Mouse (Mus musculus) MEL (cell line): ENCODE results near the gene Arrdc1. TPM values are rescaled to one million over a fixed set of nuclear protein-coding genes. Genes with fewer than 3 reads are reported as not detected.
"Not testable (repeated sequence)": the region's sequence is repeated elsewhere in the genome, so short reads cannot be mapped to it uniquely, and the experiment has no call there.

ENCODE experiments used
- DNase-seq: peaks from one replicate; pipeline ENCODE4 v3.0.0; 2011; ENCODE audit warnings: low read depth, low spot score
- H3K27ac ChIP-seq: 2 replicates; pipeline ENCODE4 v1.5.1; 2012; ENCODE audit warnings: low read depth, mild to moderate bottlenecking, control low read depth, low read length, moderate library complexity; ENCODE audit not compliant: control insufficient read depth
- H3K27me3 ChIP-seq, 2 experiments: fragments of 150-350 bp in 1 of 2; sonication (generic) in 1 of 2; 2 replicates each; pipeline ENCODE4 v1.6.1; 2012; ENCODE audit warnings: low read length in 2 of 2, mild to moderate bottlenecking in 2 of 2, improper control_type of control experiment in 1 of 2, moderate library complexity in 1 of 2; ENCODE audit not compliant: insufficient read depth in 2 of 2, control insufficient read depth in 1 of 2
- H3K36me3 ChIP-seq, 2 experiments: 2 replicates each; pipeline ENCODE4 v1.6.1; 2012 to 2014; ENCODE audit warnings: low read length in 2 of 2, improper control_type of control experiment in 1 of 2, inconsistent platforms in 1 of 2, mild to moderate bottlenecking in 1 of 2; ENCODE audit not compliant: insufficient read depth in 2 of 2, control insufficient read depth in 1 of 2
- H3K4me1 ChIP-seq, 2 experiments: fragments of 150-350 bp in 1 of 2; sonication (generic) in 1 of 2; 2 replicates each; pipeline ENCODE4 v1.6.1; 2012; ENCODE audit warnings: low read length in 2 of 2, improper control_type of control experiment in 1 of 2, mild to moderate bottlenecking in 1 of 2; ENCODE audit not compliant: insufficient read depth in 2 of 2, control insufficient read depth in 1 of 2
- H3K4me3 ChIP-seq, 2 experiments: fragments of 150-350 bp in 1 of 2; sonication (generic) in 1 of 2; 2 replicates each; pipeline ENCODE4 v1.5.1; 2012; ENCODE audit warnings: low read depth in 2 of 2, low read length in 2 of 2, mild to moderate bottlenecking in 2 of 2, moderate library complexity in 2 of 2, control low read depth in 1 of 2, improper control_type of control experiment in 1 of 2; ENCODE audit not compliant: control insufficient read depth in 1 of 2, insufficient read depth in 1 of 2
- H3K79me2 ChIP-seq: 2 replicates; pipeline ENCODE4 v1.6.1; 2012; ENCODE audit warnings: mild to moderate bottlenecking, low read length, moderate library complexity; ENCODE audit not compliant: control insufficient read depth, poor library complexity, insufficient read depth
- H3K9ac ChIP-seq: 2 replicates; pipeline ENCODE4 v1.6.1; 2012; ENCODE audit warnings: low read depth, mild to moderate bottlenecking, control low read depth, low read length, moderate library complexity; ENCODE audit not compliant: control insufficient read depth, poor library complexity, severe bottlenecking
- H3K9me3 ChIP-seq: fragments of 150-350 bp; sonication (generic); replicated peaks from 2 replicates; pipeline ENCODE4 v1.6.1; 2012; ENCODE audit warnings: mild to moderate bottlenecking, low read length, improper control_type of control experiment, moderate library complexity; ENCODE audit not compliant: insufficient read depth
- BHLHE40 ChIP-seq: IDR thresholded peaks from 2 replicates; pipeline ENCODE4 v1.6.1; 2012; ENCODE audit warnings: low read depth, mild to moderate bottlenecking, inconsistent platforms, low read length, improper control_type of control experiment, borderline replicate concordance
- CHD1 ChIP-seq: IDR thresholded peaks from 2 replicates; pipeline ENCODE4 v1.6.1; 2012; ENCODE audit warnings: low read depth, mild to moderate bottlenecking, inconsistent platforms, low read length, improper control_type of control experiment
- CHD2 ChIP-seq: IDR thresholded peaks from 2 replicates; pipeline ENCODE4 v1.6.1; 2011; ENCODE audit warnings: low read length, improper control_type of control experiment
- CTCF ChIP-seq, 3 experiments: IDR thresholded peaks in 2 of 3; conservative IDR thresholded peaks in 1 of 3; 2 replicates each; pipeline ENCODE4 v1.5.1; 2011 to 2012; ENCODE audit warnings: low read length in 3 of 3, low read depth in 2 of 3, mild to moderate bottlenecking in 2 of 3, improper control_type of control experiment in 1 of 3, inconsistent platforms in 1 of 3, mixed read lengths in 1 of 3, moderate library complexity in 1 of 3; ENCODE audit not compliant: control insufficient read depth in 1 of 3, insufficient read depth in 1 of 3, poor library complexity in 1 of 3, severe bottlenecking in 1 of 3
- E2F4 ChIP-seq: IDR thresholded peaks from 2 replicates; pipeline ENCODE4 v1.6.1; 2011; ENCODE audit warnings: low read depth, low read length, improper control_type of control experiment, borderline replicate concordance
- ETS1 ChIP-seq: IDR thresholded peaks from 2 replicates; pipeline ENCODE4 v1.6.1; 2012; ENCODE audit warnings: low read depth, mild to moderate bottlenecking, inconsistent platforms, low read length, improper control_type of control experiment, moderate library complexity
- GATA1 ChIP-seq: IDR thresholded peaks from 2 replicates; pipeline ENCODE4 v1.6.1; 2011; ENCODE audit warnings: low read depth, low read length, improper control_type of control experiment
- HCFC1 ChIP-seq: IDR thresholded peaks from 2 replicates; pipeline ENCODE4 v1.6.1; 2012; ENCODE audit warnings: low read depth, mild to moderate bottlenecking, inconsistent platforms, low read length, improper control_type of control experiment, moderate library complexity
- JUND ChIP-seq: IDR thresholded peaks from 2 replicates; pipeline ENCODE4 v1.6.1; 2011; ENCODE audit warnings: low read depth, mild to moderate bottlenecking, improper control_type of control experiment, low read length
- KAT2A ChIP-seq: conservative IDR thresholded peaks from 2 replicates; pipeline ENCODE4 v1.6.1; 2012; ENCODE audit warnings: low read depth, low read length, improper control_type of control experiment, inconsistent platforms
- MAZ ChIP-seq: IDR thresholded peaks from 2 replicates; pipeline ENCODE4 v1.6.1; 2012; ENCODE audit warnings: low read depth, mild to moderate bottlenecking, inconsistent platforms, low read length, improper control_type of control experiment
- MXI1 ChIP-seq: IDR thresholded peaks from 2 replicates; pipeline ENCODE4 v1.6.1; 2011; ENCODE audit warnings: mild to moderate bottlenecking, low read depth, low read length, improper control_type of control experiment
- MYC ChIP-seq: IDR thresholded peaks from 2 replicates; pipeline ENCODE4 v1.6.1; 2011; ENCODE audit warnings: low read depth, mild to moderate bottlenecking, low read length, improper control_type of control experiment, moderate library complexity
- RAD21 ChIP-seq: IDR thresholded peaks from 2 replicates; pipeline ENCODE4 v1.6.1; 2011; ENCODE audit warnings: mild to moderate bottlenecking, low read depth, low read length, improper control_type of control experiment
- RCOR1 ChIP-seq: IDR thresholded peaks from 2 replicates; pipeline ENCODE4 v1.6.1; 2012; ENCODE audit warnings: low read depth, mild to moderate bottlenecking, inconsistent platforms, low read length, improper control_type of control experiment
- SMC3 ChIP-seq: IDR thresholded peaks from 2 replicates; pipeline ENCODE4 v1.6.1; 2011; ENCODE audit warnings: low read depth, low read length, improper control_type of control experiment
- TCF12 ChIP-seq: IDR thresholded peaks from 2 replicates; pipeline ENCODE4 v1.6.1; 2014; ENCODE audit warnings: low read depth, mild to moderate bottlenecking, inconsistent platforms, low read length, improper control_type of control experiment, moderate library complexity
- UBTF ChIP-seq: IDR thresholded peaks from 2 replicates; pipeline ENCODE4 v1.6.1; 2012; ENCODE audit warnings: low read depth, mild to moderate bottlenecking, inconsistent platforms, low read length, improper control_type of control experiment, moderate library complexity, borderline replicate concordance; ENCODE audit not compliant: insufficient read depth
- USF1 ChIP-seq: IDR thresholded peaks from 2 replicates; pipeline ENCODE4 v1.6.1; 2014; ENCODE audit warnings: low read depth, mild to moderate bottlenecking, inconsistent platforms, low read length, improper control_type of control experiment, moderate library complexity
- USF2 ChIP-seq, 2 experiments: IDR thresholded peaks; 2 replicates each; pipeline ENCODE4 v1.6.1; 2011 to 2012; ENCODE audit warnings: improper control_type of control experiment in 2 of 2, low read length in 2 of 2, borderline replicate concordance in 1 of 2, inconsistent platforms in 1 of 2, low read depth in 1 of 2, mild to moderate bottlenecking in 1 of 2; ENCODE audit not compliant: insufficient read depth in 1 of 2
- ZC3H11A ChIP-seq: IDR thresholded peaks from 2 replicates; pipeline ENCODE4 v1.6.1; 2012; ENCODE audit warnings: low read depth, mild to moderate bottlenecking, inconsistent platforms, low read length, improper control_type of control experiment
- ZKSCAN1 ChIP-seq: IDR thresholded peaks from 2 replicates; pipeline ENCODE4 v1.6.1; 2012; ENCODE audit warnings: low read depth, mild to moderate bottlenecking, inconsistent platforms, low read length, improper control_type of control experiment, moderate library complexity
- polyA plus RNA-seq, 2 experiments: library from polyadenylated mRNA; stranded (reverse) in 1 of 2; unstranded in 1 of 2; fragments of >175 nt in 1 of 2; fragments of >200 nt in 1 of 2; gene quantifications; 2 replicates each; pipeline versions ENCODE4 v1.2.1 to v1.2.4; 2012; ENCODE audit warnings: low replicate concordance in 2 of 2, low read depth in 1 of 2; ENCODE audit not compliant: insufficient read length in 2 of 2, insufficient read depth in 1 of 2, missing spikeins in 1 of 2
- total RNA-seq: library from RNA; depleted of rRNA; stranded (reverse); fragments of 300-350 nt; gene quantifications from 2 replicates; pipeline ENCODE4 v1.2.3, GENCODE M21; 2012

The Arrdc1 gene
- total and polyA plus RNA-seq, 3 experiments, result 20.2 to 49.0 TPM; not detected in 1

DNA sequence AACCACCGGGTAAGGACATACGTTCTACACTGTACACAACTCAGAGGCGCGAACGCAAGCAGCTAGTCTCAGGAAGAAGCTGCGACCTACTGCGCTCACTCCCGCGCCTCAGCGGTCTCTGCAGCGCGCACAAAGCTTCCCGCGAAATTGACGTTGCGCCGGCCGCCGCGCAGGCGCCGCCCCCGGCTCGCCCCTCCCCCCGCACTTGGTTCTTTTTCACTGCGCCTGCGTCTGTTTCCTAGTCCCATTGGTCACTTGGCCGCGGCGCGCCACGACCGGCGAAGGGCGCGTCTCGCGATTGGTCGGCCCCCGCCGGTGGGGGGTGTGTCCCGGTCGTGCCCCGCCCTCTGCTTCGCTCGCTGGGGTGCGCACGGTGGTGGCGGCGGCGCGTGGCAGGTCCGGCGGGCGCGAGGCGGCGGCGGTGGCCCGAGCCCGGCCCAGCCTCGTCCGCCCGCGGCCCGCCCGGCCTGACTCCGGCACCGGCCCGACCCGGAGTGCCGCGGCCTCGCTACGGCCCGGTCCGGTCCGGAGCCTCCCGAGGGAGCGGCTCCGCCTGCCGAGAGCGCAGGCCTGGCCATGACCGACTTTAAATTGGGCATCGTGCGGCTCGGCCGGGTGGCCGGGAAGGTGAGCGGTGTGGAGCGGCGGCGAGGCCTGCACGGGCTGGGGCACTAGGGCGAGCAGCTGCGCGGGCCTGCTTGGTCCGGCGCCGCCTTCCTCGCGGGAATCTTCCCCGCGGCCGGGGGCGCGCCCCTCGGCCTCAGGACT is 14.6 kb upstream of the Arrdc1 start, which contains the start of gene Zmynd19 (continued):
- TF ChIP-seq MYC (no peak; the same call in 1 of the 2 replicates), ZKSCAN1 (no peak), MXI1 (peak; percentile 86)

DNA sequence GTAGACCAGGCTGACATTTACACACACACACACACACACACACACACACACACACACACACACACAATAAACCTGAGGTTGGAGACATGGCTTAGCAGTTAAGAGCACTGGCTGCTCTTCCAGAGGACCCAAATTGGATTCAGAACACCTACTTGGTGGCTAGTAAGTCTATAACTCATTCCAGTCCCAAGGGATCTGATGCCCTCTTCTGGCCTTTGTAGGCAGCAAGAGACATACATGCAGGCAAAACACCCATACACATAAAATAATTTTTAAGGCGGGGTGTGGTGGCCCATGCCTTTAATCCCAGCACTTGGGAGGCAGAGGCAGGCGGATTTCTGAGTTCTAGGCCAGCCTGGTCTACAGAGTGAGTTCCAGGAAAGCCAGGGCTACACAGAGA is 9.3 kb upstream of the Arrdc1 start:
- H3K9ac ChIP-seq, H3K27me3 ChIP-seq, H3K4me3 ChIP-seq, H3K9me3 ChIP-seq, H3K36me3 ChIP-seq, H3K79me2 ChIP-seq, H3K27ac ChIP-seq, H3K4me1 ChIP-seq: not testable (repeated sequence)
- DNase-seq, result peak; percentile 67
- TF ChIP-seq SMC3 (peak; percentile 51), CTCF (IDR thresholded peaks at IDR 0.05 in 2 of 3, conservative IDR thresholded peaks at IDR 0.05 in 1 of 3; ENCODE audit: control insufficient read depth in 1 of 3, insufficient read depth in 1 of 3, low read depth in 2 of 3, low read length in 3 of 3, poor library complexity in 1 of 3, severe bottlenecking in 1 of 3) (peak; percentile 26 to 59 (median 36); a peak in 4 of 6 replicates), ZC3H11A (peak; percentile 31; the same call in 1 of the 2 replicates), RAD21 (peak; percentile 60)

DNA sequence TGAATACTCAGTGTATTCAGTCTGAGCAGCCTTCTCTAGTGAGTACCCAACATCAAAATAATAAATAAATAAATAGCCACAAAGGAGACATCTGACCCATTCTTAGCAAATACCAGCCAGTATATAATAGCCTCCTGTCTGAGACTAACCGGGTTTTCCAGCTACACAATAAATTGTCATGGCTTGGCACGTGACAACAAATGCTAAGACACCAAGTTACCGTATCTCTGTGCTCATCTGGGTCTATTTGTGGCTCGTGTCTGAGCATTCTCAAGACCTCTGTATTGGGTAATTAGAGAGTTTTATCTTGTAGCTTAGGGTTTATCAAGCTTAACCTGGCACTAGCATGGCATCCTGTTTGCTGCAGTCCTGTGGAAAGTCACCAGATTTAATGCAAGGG is 7.0 kb upstream of the Arrdc1 start:
- DNase-seq, result no peak
- H3K4me1 ChIP-seq, result no peaks in the 10 kb centered on the region
- no peak overlapping the region for H3K9ac ChIP-seq
- TF ChIP-seq CHD2 (no peak), MAZ (no peak), GATA1 (peak; percentile 25; the same call in 1 of the 2 replicates), JUND (no peak), TCF12 (no peak), UBTF (no peak), ETS1 (no peak), RCOR1 (no peak), HCFC1 (no peak), E2F4 (no peak), KAT2A (no peak), BHLHE40 (peak; percentile 70; the same call in 1 of the 2 replicates), USF1 (peak; percentile 59; the same call in 1 of the 2 replicates), USF2 (IDR thresholded peaks at IDR 0.05; ENCODE audit: borderline replicate concordance in 1 of 2, insufficient read depth in 1 of 2, low read depth in 1 of 2, low read length in 2 of 2) (no peak), CHD1 (no peak), MYC (no peak)
- H3K9me3 ChIP-seq, result no peaks in the 10 kb centered on the region
- no peak overlapping the region for H3K4me3 ChIP-seq
- no peaks in the 10 kb centered on the region for H3K36me3 ChIP-seq
- no peaks in the 10 kb centered on the region for H3K79me2 ChIP-seq
- H3K27ac ChIP-seq, result no peak overlapping the region
- H3K27me3 ChIP-seq, result no peaks in the 10 kb centered on the region
